Mouse (Mus musculus) liver, embryonic 14.5 days (tissue): ENCODE measurements at regions not wholly inside any gene's neighbourhood (a gene's known extent, or its start where the extent isn't known, plus 50 kb on each side); places are given as distances from the start of the nearest gene placed in this dataset.

Experiments used
- CTCF ChIP-seq: IDR thresholded peaks from 2 replicates; pipeline ENCODE4 v1.5.1; 2016; ENCODE audit warnings: antibody characterized with exemption, low read depth, control low read depth
- EP300 ChIP-seq: IDR thresholded peaks from 2 replicates; pipeline ENCODE4 v1.6.1; 2016; ENCODE audit warnings: antibody characterized with exemption, low read depth

- TF ChIP-seq EP300 (no peak), CTCF (no peak)
Observed at GRCm38 (mm10) chr8:88825816-88826215, 129.0 kb downstream of the Cyld start.
